Comparison of ENCODE assay signal across 8 mouse cellular contexts in the genomic region with DNA sequence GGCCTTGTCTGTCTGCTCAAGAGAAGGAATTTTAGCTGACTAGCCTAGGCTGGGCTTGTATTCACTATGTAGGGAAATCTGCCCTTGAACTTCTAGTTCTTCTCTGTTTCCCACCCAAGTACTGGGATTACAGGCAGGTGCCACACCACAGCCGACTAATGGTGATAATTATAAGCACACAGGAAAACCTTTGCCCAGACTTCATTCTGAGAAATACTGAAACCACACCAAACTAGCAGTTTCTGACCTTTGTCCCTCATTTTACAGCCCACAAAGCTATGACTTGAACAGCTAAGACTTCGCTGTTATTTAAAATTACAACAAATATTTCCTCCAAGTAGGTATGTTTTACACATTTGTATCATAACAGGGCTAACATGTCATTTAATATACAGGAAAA.
A peak's percentile ranks its signal among the peaks of the same experiment; 100 is the strongest.
DNase-seq lines count a peak whose midpoint lies in the region; ATAC-seq and TF ChIP-seq lines count a peak whose summit lies in the region.

No protein-coding gene starts in this region.

- 3% methylated on average over 2 of the region's 2 CpGs for WGBS in bone marrow, adult 2 months
- 31% methylated on average over 2 of the region's 2 CpGs for WGBS in hindbrain, embryonic 11.5 days
- WGBS in liver, embryonic 12.5 days (ENCODE audit: insufficient replicate concordance): 25% methylated on average over 2 of the region's 2 CpGs

- H3K4me3 ChIP-seq in bone marrow, adult 2 months (replicated peaks; ENCODE audit: control insufficient read depth, low read depth, low read length): peak overlapping the region; percentile 83
- H3K4me3 ChIP-seq in hindbrain, embryonic 11.5 days (ENCODE audit: low read depth, low read length): peak overlapping the region; percentile 83
- H3K4me3 ChIP-seq in liver, embryonic 12.5 days: peak overlapping the region; percentile 81

- ATAC-seq in hindbrain, embryonic 11.5 days (ENCODE audit: low FRiP score): no peak
- no peak for ATAC-seq in liver, embryonic 12.5 days

- H3K4me2 ChIP-seq in hindbrain, embryonic 11.5 days (replicated peaks; ENCODE audit: low read depth, low read length): peak overlapping the region; percentile 81
- H3K4me2 ChIP-seq in liver, embryonic 12.5 days: peak overlapping the region; percentile 83

- H3K27ac ChIP-seq in bone marrow, adult 2 months (ENCODE audit: control insufficient read depth, insufficient read depth, low read depth, low read length, poor library complexity): no peak overlapping the region
- no peak overlapping the region for H3K27ac ChIP-seq in hindbrain, embryonic 11.5 days (ENCODE audit: low read depth, low read length)
- no peak overlapping the region for H3K27ac ChIP-seq in liver, embryonic 12.5 days

- H3K4me1 ChIP-seq in bone marrow, adult 2 months (ENCODE audit: control insufficient read depth, insufficient read depth, low read length): no peaks in the 10 kb centered on the region; the same call in 1 of the 2 replicates
- no peaks in the 10 kb centered on the region for H3K4me1 ChIP-seq in hindbrain, embryonic 11.5 days (replicated peaks; ENCODE audit: control insufficient read depth, insufficient read depth, low read length)
- H3K4me1 ChIP-seq in liver, embryonic 12.5 days: peaks cover 17% of the 10 kb centered on the region

- no peaks in the 10 kb centered on the region for H3K36me3 ChIP-seq in hindbrain, embryonic 11.5 days (ENCODE audit: control insufficient read depth, insufficient read depth, low read length)
- no peaks in the 10 kb centered on the region for H3K36me3 ChIP-seq in liver, embryonic 12.5 days

- no peak for TF ChIP-seq POLR2A in bone marrow, adult 2 months (IDR thresholded peaks at IDR 0.05; ENCODE audit: borderline replicate concordance, control insufficient read depth, low read depth, low read length)

- H3K9ac ChIP-seq in hindbrain, embryonic 11.5 days (ENCODE audit: low read depth, low read length): peak overlapping the region; percentile 61; the same call in 1 of the 2 replicates
- H3K9ac ChIP-seq in liver, embryonic 12.5 days: peak overlapping the region; percentile 74

- no peaks in the 10 kb centered on the region for H3K27me3 ChIP-seq in hindbrain, embryonic 11.5 days (ENCODE audit: control insufficient read depth, insufficient read depth, low read length)
- peaks cover 3% of the 10 kb centered on the region; the same call in 1 of the 2 replicates for H3K27me3 ChIP-seq in liver, embryonic 12.5 days (replicated peaks)

- H3K9me3 ChIP-seq in hindbrain, embryonic 11.5 days (ENCODE audit: control insufficient read depth, low read length): no peaks in the 10 kb centered on the region
- peaks cover 8% of the 10 kb centered on the region; the same call in 1 of the 2 replicates for H3K9me3 ChIP-seq in liver, embryonic 12.5 days (replicated peaks)

- TF ChIP-seq CTCF in bone marrow, adult 2 months (IDR thresholded peaks at IDR 0.05; ENCODE audit: control insufficient read depth, insufficient read depth, low read length): no peak

- peak; percentile 11 for DNase-seq in embryo, embryonic 11 days
- no peak for DNase-seq in embryo, embryonic 10 days (ENCODE audit: low spot score)
- DNase-seq in hindbrain, embryonic 11.5 days (ENCODE audit: low spot score): peak; percentile 8
- DNase-seq in adrenal gland, adult 18-20 months (ENCODE audit: low spot score in 2 of 2): no peak
- no peak for DNase-seq in urinary bladder, adult 18-20 months (ENCODE audit: low spot score in 2 of 2)
- no peak for DNase-seq in thymus, postnatal 14 days

Comparison
In these comparisons a context has a peak if more than half of its experiments do, and no peak if none do; other contexts are left out.
1. DNase-seq: peak in embryo, embryonic 11 days (single experiment) and hindbrain, embryonic 11.5 days (single experiment); none in embryo, embryonic 10 days (single experiment), adrenal gland, adult 18-20 months (0 of 2), urinary bladder, adult 18-20 months (0 of 2) and thymus, postnatal 14 days (single experiment).
2. Peak in every context shown above with its lines, with median percentiles within 50 percentile points of each other: H3K4me3 ChIP-seq.